Mouse (Mus musculus) monocyte, adult 2 months (primary cell): ENCODE data around the gene Rab24.

Source experiments
- DNase-seq, 2 experiments: peaks; one replicate each; pipeline ENCODE4 v3.0.0; 2022; ENCODE audit warnings: low spot score in 2 of 2, low read depth in 1 of 2

The Rab24 gene

DNA sequence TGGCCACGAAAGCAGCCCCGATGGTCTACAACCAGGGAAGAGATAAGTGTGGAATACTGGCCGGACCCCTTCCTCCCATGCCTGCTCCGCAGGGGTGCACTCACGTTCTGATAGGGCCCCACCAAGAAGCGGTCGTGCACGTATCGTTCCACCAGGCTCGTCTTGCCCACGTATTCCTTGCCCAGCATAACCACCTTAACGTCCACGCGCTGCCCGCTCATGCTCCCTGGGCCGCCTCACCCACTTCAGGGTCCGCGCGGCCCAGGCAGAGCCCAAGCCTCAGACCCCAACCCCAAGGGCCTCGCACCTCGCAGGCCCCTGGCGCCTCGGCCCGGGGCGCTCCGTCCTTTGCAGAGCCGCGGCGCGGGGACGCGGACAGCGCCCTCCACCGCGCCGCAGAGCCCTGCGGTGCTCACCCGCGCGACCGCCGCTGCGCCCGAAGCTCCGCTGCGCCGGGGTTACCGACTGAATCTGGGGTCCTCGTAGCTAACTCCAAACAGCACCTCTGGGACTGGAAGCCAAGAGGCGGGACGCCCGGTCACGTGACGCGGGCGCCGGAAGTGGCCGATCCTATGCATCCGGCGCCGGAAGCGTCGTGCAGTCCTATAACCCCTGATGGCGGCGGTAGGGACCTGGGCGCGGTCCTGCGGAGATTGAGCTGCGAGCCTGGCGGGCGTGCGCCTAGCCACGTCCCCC, at the start of gene Rab24:
Gene Rab24 (minus strand): TSS at position 513 of the 696 bp plus-strand sequence.
- DNase-seq, result peak; percentile 40 to 65

DNA sequence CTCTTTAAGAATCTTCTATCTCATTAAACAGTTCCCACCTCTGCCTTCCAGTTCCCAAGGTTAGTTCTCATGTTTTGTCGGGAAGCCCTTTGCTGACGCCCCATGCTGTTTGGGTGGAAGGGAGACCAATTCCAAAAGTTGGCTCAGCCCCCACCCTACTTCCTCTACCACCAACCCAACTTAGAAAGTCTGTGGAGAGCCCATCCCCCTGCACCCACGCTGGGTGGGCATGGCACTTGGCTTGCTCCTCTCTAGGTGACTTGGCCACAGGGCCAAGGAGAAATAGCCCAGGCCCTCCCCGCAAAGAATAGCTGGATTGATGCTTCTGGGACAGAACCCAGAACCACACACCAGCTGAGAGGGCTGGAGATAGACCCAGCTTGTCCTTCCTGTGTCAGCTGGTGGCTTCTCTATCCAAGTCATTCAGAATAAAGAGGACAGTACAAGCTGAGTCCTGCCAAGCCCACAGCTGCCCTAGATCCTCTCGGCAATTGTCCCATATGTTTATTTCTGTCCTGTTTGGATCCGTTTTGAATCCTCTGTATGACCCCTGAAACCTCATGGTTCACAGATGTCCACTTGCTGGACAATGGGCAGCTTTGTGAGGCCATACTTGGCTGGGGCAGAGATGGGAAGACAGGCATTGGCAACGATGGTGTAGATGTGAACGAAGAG, 49.4 kb upstream of the Rab24 start:
- no peak for DNase-seq

- no peak for DNase-seq
Observed at GRCm38 (mm10) chr13:55370234-55370633, 48.5 kb upstream of the Rab24 start.

DNA sequence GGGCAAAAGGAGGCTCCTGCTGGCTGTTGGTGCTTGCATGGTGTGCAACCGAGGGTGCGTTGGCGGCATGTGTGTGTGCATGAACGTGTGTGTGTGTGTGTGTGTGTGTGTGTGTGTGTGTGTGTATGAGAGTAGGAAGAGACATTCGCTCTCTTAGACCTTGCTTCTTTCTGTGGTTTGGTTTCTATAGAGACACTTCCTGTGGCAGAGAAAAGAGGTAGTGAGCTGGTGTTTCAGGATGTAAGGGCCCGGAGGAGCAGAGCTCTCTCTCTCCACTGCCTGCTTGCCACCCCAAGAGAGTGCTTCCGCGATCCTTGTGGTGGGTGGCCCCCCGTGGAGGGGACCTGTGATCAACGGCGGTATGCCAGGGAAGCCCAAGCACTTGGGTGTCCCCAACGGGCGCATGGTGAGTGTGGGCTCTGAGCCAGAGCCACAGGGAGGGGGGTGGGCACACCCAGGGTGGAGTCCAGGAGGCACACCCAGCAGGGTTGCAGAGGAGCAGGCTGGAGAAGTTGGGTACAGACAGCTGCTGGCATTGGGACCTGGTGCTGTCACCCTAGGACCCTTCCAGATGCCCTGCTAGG, 47.9 kb upstream of the Rab24 start, which contains the start of gene Rgs14:
Gene Rgs14 (plus strand): TSS at position 202 of the 584 bp plus-strand sequence.
- peak; percentile 43 to 50 for DNase-seq

DNA sequence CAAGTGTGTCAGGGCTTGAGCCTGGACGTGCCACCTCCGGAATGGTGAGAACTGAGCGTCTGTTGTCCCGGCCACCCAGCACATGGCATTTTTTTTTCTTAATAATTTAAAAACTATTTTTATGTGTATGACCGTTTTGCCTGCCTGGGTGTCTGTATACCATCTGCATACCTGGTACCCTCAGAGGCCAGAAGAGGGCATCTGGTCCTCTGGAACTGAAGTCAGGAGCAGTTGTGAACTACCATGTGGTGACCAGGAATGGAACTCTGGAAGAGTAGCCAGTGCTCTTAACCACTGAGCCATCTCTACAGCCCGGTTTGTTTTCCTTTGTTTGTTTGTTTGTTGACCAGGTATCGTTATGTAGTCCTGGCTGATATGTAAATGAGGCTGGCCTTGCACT, 46.7 kb upstream of the Rab24 start:
- no peak for DNase-seq

DNA sequence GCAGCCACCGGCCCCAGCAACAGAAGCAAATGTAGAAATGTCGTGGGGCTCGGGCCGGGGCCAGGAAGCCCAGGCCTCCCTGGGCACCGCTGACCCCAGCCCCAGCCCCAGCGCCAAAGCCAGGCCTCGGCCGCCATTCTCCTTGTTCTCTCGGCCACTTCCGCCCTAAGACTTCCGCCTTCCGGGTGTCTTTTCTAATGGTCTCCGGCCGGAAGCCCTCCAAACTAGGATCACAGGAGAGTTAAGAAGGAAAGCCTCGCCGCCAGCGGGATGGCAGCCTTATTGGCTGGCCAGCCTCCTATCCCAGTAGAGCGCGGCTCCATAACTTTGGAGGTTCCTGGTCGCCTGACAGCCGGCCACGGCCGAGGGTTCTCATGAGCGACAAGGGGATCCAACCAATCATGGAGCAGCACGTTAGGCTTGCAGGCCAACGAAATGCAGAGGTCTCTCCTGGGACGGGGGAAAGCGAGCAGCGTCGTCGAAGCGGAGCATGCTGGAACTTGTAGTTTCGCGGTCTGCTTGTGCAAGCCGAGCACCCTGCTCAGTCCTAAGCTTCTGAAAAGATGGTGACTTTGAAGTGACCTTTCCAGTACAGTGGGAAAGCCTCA, 40.8 kb upstream of the Rab24 start, which contains the start of gene Lman2:
Gene Lman2 (minus strand): TSS at position 331 of the 608 bp plus-strand sequence.
- peak; percentile 94 for DNase-seq

- DNase-seq, result no peak
Observed at GRCm38 (mm10) chr13:55361974-55362452, 40.3 kb upstream of the Rab24 start.

GRCm38 (mm10) chr13:55361145-55361544, 39.4 kb upstream of the Rab24 start:
- no peak for DNase-seq

GRCm38 (mm10) chr13:55346745-55347144, 25.0 kb upstream of the Rab24 start:
- DNase-seq, result no peak

- no peak for DNase-seq
Observed at GRCm38 (mm10) chr13:55344286-55344685, 22.5 kb upstream of the Rab24 start.

DNA sequence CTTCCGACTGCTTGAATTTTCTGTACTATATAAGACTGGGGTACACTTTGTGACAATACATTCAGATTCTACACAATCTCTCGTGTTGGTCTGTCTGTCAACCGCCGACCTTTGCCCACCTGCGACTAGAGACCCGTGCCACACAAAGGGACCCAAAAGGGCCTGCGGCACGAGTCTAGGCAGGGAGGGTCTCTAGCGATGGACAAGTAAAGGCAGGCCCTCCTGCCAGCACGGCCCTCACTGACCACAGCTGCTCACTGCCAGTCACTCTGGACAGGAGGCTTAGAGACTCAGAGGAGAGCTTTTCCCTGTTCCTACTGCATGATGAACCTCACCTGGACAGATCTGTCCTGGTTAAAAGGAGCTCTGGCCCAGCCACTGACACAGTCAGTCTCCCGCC, 20.7 kb upstream of the Rab24 start:
- no peak for DNase-seq

- DNase-seq, result no peak
Observed at GRCm38 (mm10) chr13:55339259-55339658, 17.5 kb upstream of the Rab24 start.

DNA sequence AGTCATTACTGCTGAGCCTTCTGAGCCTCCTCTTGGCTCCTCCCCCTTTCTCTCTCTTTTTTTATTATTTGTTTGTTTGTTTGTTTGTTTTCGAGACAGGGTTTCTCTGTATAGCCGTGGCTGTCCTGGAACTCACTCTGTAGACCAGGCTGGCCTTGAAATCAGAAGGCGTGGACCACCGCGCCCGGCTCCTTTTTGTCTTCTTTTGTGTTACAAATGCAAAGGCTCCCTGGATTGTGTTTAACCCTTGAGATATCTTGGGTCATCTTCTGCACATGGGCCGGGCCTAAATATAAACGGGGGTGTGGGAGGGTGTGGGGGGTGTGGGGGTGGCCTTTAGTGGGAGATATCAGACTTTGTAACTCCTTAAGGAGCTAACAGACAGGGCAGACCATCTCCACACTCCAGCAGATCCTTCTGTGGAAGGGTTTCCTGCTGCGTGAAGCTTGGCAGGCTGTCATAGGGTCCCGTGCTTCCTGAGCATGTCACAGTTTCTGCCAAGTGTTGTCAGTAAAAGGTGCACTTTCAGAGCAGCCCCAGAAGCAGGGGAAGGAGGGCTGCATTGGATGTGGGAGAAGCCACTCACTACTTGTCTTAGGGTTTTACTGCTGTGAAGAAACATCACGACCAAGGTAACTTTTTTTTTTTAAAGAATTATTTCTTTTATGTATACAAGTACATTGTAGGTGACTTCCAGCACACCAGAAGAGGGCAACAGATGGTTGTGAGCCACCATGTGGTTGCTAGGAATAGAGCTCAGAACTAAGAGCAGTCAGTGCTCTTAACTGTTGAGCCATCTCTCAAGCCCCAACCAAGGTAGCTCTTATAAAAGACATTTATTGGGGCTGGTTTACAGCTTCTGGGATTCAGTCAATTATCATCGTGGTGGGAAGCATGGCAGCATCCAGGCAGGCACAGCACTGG, 16.6 kb upstream of the Rab24 start:
- no peak for DNase-seq

- DNase-seq, result no peak
Observed at GRCm38 (mm10) chr13:55337341-55337975, 15.7 kb upstream of the Rab24 start.

GRCm38 (mm10) chr13:55335701-55336100, 14.0 kb upstream of the Rab24 start:
- DNase-seq, result no peak

GRCm38 (mm10) chr13:55332331-55332730, 10.6 kb upstream of the Rab24 start:
- no peak for DNase-seq

DNA sequence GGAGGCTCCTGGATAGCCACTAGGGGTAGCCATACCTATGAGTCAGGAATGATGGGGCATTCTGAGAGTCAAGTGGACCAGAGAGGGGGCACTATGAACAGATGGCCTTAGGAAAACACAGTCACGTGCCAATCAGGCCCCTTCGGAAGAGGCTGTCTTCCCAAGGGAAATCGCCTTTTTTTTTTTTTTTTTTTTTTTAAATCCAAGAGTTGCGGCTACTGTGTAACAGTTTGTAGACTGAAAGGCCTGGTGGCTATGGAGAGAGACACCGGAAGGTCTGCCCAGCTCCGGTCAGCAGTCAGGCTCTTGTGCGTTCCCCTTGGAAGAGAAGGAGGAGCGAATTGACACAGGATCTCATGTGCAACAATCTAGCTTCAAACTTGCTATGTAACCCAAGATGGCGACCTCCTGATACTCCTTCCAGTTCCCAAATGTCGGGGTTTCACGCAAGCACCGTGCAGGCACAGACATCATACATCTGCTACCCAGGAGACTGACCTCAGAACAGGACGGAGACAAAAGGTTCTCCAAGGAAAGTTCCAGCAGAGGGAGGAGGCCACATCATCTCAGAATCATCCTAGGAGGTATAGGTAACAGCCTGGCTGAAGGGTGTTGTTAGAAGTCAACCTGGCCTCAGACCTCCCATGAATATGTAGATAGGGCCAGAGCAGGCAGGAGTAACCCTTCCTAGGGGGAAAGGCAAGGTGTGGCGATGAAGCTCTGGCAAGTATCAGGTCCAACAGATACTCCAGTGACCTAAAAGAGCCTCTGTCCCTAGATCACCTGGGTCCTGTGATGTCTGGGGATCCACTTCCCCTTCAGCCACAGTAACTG, 9.0 kb upstream of the Rab24 start:
- DNase-seq, result no peak

GRCm38 (mm10) chr13:55329683-55330566, 8.2 kb upstream of the Rab24 start, which contains the start of gene Mxd3:
Gene Mxd3, minus strand, starts transcription at chr13:55329823.
- peak; percentile 71 to 73 for DNase-seq
